Comparison of ENCODE assay signal across 9 mouse cellular contexts in the genomic region with DNA sequence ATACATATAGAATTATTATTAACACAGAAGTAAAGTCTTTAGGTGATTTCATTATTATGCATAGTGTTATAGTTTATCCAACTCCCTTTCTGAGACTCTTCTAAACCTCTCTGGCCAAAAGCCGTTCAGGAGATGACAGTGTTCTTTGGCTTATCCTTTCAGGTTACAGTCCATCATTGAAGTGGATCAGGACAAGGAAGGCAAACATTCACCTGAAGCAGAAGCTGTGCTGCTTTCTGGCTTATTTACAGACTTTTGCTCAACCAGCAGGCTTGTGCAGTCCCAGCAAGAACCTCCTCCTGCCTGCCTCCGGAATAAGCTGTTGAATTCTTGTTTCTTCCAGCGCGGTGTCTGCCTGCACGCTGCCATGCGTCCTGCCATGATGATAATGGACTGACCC. TPM values are rescaled to one million over a fixed set of nuclear protein-coding genes. Genes with fewer than 3 reads are reported as not detected.
DNase-seq lines count a peak whose midpoint lies in the region; ATAC-seq lines count a peak whose summit lies in the region.
"Had no signal": no experiment of that assay in that cellular context is flagged by ENCODE, and none has a peak within 500 bp of the region (broad histone marks: within the 10 kb centered on the region; RNA-seq: fewer than 3 reads in every experiment).

A gene (plus strand): TSS at position 301 of the 400 bp plus-strand sequence.

- intact Hi-C loops in left cerebral cortex, postnatal 4 days (cut with DNase I) = no loop called here

- H3K36me3 ChIP-seq in heart, embryonic 13.5 days = no peaks in the 10 kb centered on the region
- H3K36me3 ChIP-seq in heart, embryonic 15.5 days = no peaks in the 10 kb centered on the region
- H3K36me3 ChIP-seq in stomach, embryonic 14.5 days (ENCODE audit: control insufficient read depth, insufficient read depth, low read length) = no peaks in the 10 kb centered on the region
- H3K36me3 ChIP-seq: G1E had no signal

- H3K4me3 ChIP-seq in heart, embryonic 13.5 days = no peak within 1 kb of the TSS
- no peak within 1 kb of the TSS for H3K4me3 ChIP-seq in heart, embryonic 15.5 days
- no peak within 1 kb of the TSS for H3K4me3 ChIP-seq in stomach, embryonic 14.5 days (ENCODE audit: low read depth, low read length)

- WGBS in heart, embryonic 13.5 days = 83% methylated on average over 6 of the region's 6 CpGs
- 82% methylated on average over 6 of the region's 6 CpGs for WGBS in heart, embryonic 15.5 days
- 88% methylated on average over 6 of the region's 6 CpGs for WGBS in stomach, embryonic 14.5 days

- peaks cover 3% of the 10 kb centered on the region; the same call in 1 of the 2 replicates for H3K9me3 ChIP-seq in heart, embryonic 13.5 days
- no peaks in the 10 kb centered on the region for H3K9me3 ChIP-seq in heart, embryonic 15.5 days (replicated peaks)
- H3K9me3 ChIP-seq in stomach, embryonic 14.5 days (ENCODE audit: control insufficient read depth, low read depth, low read length) = no peaks in the 10 kb centered on the region
- H3K9me3 ChIP-seq: G1E had no signal

- H3K4me1 ChIP-seq in heart, embryonic 13.5 days = no peaks in the 10 kb centered on the region
- H3K4me1 ChIP-seq in heart, embryonic 15.5 days (replicated peaks) = 0 out of 2 replicates have a peak, but pooled peaks cover 3% of the 10 kb centered on the region
- H3K4me1 ChIP-seq in stomach, embryonic 14.5 days (ENCODE audit: control insufficient read depth, insufficient read depth, low read length) = no peaks in the 10 kb centered on the region

- H3K27me3 ChIP-seq in heart, embryonic 13.5 days (replicated peaks) = peaks cover 53% of the 10 kb centered on the region
- H3K27me3 ChIP-seq in heart, embryonic 15.5 days = peaks cover 17% of the 10 kb centered on the region
- H3K27me3 ChIP-seq in stomach, embryonic 14.5 days (ENCODE audit: control insufficient read depth, insufficient read depth, low read length) = no peaks in the 10 kb centered on the region

- no peak within 1 kb of the TSS for H3K27ac ChIP-seq in heart, embryonic 13.5 days (replicated peaks)
- H3K27ac ChIP-seq in heart, embryonic 15.5 days = no peak within 1 kb of the TSS
- H3K27ac ChIP-seq in stomach, embryonic 14.5 days (ENCODE audit: low read length) = no peak within 1 kb of the TSS

- no peak for ATAC-seq in heart, embryonic 13.5 days (ENCODE audit: extremely low read depth, insufficient number of reproducible peaks, low FRiP score, low TSS enrichment)
- ATAC-seq in heart, embryonic 15.5 days (replicated peaks; ENCODE audit: insufficient number of reproducible peaks, insufficient read depth, low FRiP score, low read depth) = no peak
- ATAC-seq in stomach, embryonic 14.5 days (ENCODE audit: insufficient number of reproducible peaks, insufficient read depth, low FRiP score, low read depth) = no peak

- H3K4me2 ChIP-seq in heart, embryonic 13.5 days = no peak within 1 kb of the TSS
- no peak within 1 kb of the TSS for H3K4me2 ChIP-seq in heart, embryonic 15.5 days
- no peak within 1 kb of the TSS for H3K4me2 ChIP-seq in stomach, embryonic 14.5 days (replicated peaks; ENCODE audit: low read depth, low read length)

- no peak for DNase-seq in heart, adult 11 months
- no peak for DNase-seq in adrenal gland, adult 8-10 months
- no peak for DNase-seq in left cerebral cortex, postnatal 4 days
- DNase-seq in cerebellum, adult 9-11 months = no peak
- DNase-seq in retina, postnatal 1 day = no peak

- H3K9ac ChIP-seq in heart, embryonic 13.5 days = no peak within 1 kb of the TSS
- no peak within 1 kb of the TSS for H3K9ac ChIP-seq in heart, embryonic 15.5 days
- H3K9ac ChIP-seq in stomach, embryonic 14.5 days (replicated peaks; ENCODE audit: low read depth, low read length) = no peak within 1 kb of the TSS

RNA-seq across cellular contexts. Expression of the gene that starts here (rescaled TPM):
- polyA plus RNA-seq in heart, embryonic 13.5 days (2015; fragmentation: Nextera tagmentation; extraction: Ambion mirVana) = 24.3 and 27.2 TPM in 2 replicates
- 10 to 100 TPM; 46.9 to 86.8 (median 67.7) TPM for total RNA-seq in adrenal gland, adult 8-10 months (2022)
- 27.2 and 33.2 TPM in 2 replicates for polyA plus RNA-seq in heart, embryonic 15.5 days (2015; fragmentation: Nextera tagmentation; extraction: Ambion mirVana)
- total RNA-seq in left cerebral cortex, postnatal 4 days (2021) = 10 to 100 TPM; 33.8 to 38.2 TPM
- 82.7 and 87.3 TPM in 2 replicates for polyA plus RNA-seq in stomach, embryonic 14.5 days (2014; fragmentation: Nextera tagmentation; extraction: Ambion mirVana)
- polyA plus RNA-seq: G1E had no signal
